Mouse (Mus musculus): Measurements from ENCODE around the gene Als2cr12.
"Not testable (repeated sequence)": the region's sequence is repeated elsewhere in the genome, so short reads cannot be mapped to it uniquely, and the experiment has no call there.

The Als2cr12 gene

GRCm38 (mm10) chr1:58609591-58609990 is 86.2 kb downstream of the Als2cr12 start:
- not testable (repeated sequence) for DNase-seq

DNA sequence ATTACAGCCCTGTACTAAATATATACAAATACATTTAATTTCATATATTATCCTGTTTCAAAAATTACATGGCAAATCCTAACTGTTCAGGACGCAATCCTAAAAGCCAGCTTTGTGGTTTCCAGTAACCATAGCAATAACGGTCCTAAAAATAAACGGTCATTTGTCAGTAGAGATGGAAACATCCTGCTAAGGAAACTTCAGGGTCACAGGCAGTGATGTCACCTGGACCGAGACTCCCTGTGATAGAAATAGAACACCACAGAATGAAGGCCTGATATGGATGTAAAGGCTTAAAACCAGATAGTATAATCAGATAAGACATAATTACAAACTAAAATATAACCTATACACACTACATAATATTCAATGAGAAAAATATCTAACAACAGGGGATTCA is 92.1 kb downstream of the Als2cr12 start:
- no peak for DNase-seq

- DNase-seq = no peak
These were observed 93.1 kb downstream of the Als2cr12 start for GRCm38 (mm10) chr1:58602681-58603080.
